Mouse (Mus musculus) brain, embryonic 14.5 days (tissue): ENCODE results near the gene Parp3.

ENCODE experiments used
- CTCF ChIP-seq: fragments of 200-500 bp; IDR thresholded peaks from 2 replicates; pipeline ENCODE4 v1.5.1; 2012; ENCODE audit warnings: inconsistent platforms, mild to moderate bottlenecking, moderate library complexity, borderline replicate concordance; ENCODE audit not compliant: insufficient read depth, insufficient read length; ENCODE audit errors: extremely low read depth
- POLR2A ChIP-seq: fragments of 200-500 bp; IDR thresholded peaks from 2 replicates; pipeline ENCODE4 v1.6.1; 2012; ENCODE audit warnings: mild to moderate bottlenecking, inconsistent platforms, borderline replicate concordance; ENCODE audit not compliant: poor library complexity, insufficient read depth, insufficient read length, severe bottlenecking; ENCODE audit errors: extremely low read depth

DNA sequence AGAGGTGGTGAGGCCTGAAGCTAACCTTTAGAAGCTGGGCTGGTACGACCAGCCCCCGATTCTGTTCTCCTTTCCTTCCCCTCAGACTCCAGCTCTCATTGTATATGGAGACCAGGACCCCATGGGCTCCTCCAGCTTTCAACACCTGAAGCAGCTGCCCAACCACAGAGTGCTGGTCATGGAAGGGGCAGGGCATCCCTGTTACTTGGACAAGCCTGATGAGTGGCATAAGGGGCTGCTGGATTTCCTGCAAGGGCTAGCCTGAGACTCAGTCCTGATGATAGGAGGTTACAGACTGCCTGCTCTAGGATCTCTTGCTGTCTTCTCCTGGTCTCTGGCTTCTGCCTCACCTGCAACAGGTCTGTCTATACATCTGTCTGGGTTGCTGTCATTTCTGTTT is 24.9 kb downstream of the Parp3 start:
- TF ChIP-seq CTCF: no peak
- TF ChIP-seq POLR2A: no peak
